Mouse (Mus musculus) thymus, adult 2 months (tissue): Measurements from ENCODE around the gene Col26a1.

Experiments used
- CTCF ChIP-seq: fragments of 200-500 bp; IDR thresholded peaks from 2 replicates; pipeline ENCODE4 v1.5.1; 2012; ENCODE audit warnings: mild to moderate bottlenecking, control low read depth, low read length, moderate library complexity, borderline replicate concordance; ENCODE audit not compliant: control insufficient read depth, poor library complexity, insufficient read depth; ENCODE audit errors: extremely low read depth
- POLR2A ChIP-seq: fragments of 200-500 bp; IDR thresholded peaks from 2 replicates; pipeline ENCODE4 v1.6.1; 2012; ENCODE audit warnings: mild to moderate bottlenecking, low read length, control low read depth, moderate library complexity; ENCODE audit not compliant: control insufficient read depth, poor library complexity, insufficient read depth; ENCODE audit errors: extremely low read depth

- no peak for TF ChIP-seq CTCF
- no peak for TF ChIP-seq POLR2A
Observed at GRCm38 (mm10) chr5:136880101-136880500, 2.9 kb downstream of the Col26a1 start.
